Mouse (Mus musculus): ENCODE data around the gene Smagp. TPM values are rescaled to one million over a fixed set of nuclear protein-coding genes. Genes with fewer than 3 reads are reported as not detected.
A peak's percentile ranks its signal among the peaks of the same experiment; 100 is the strongest.

Gene Smagp
- polyA plus RNA-seq (2014; fragmentation: Nextera tagmentation; extraction: Ambion mirVana), result 9.5 and 11.9 TPM in 2 replicates

- Histone ChIP-seq H3K4me2 (peak within 1 kb of the TSS; percentile 92), H3K27ac (ENCODE audit: low read depth) (no peak within 1 kb of the TSS), H3K9me3 (ENCODE audit: low read depth, low read length) (no peaks in the 10 kb centered on the region), H3K27me3 (ENCODE audit: insufficient read depth, low read length) (peaks cover 45% of the 10 kb centered on the region), H3K9ac (peak within 1 kb of the TSS; percentile 52), H3K4me1 (ENCODE audit: insufficient read depth) (no peaks in the 10 kb centered on the region), H3K36me3 (ENCODE audit: insufficient read depth) (no peaks in the 10 kb centered on the region), H3K4me3 (ENCODE audit: low read depth, low read length) (peak within 1 kb of the TSS; percentile 57)
- peak; percentile 44 for DNase-seq
- under 1% methylated on average over 76 of the region's 77 CpGs for WGBS
- 0 out of 2 replicates have a peak, but pooled peaks have one; percentile 26 for ATAC-seq (ENCODE audit: insufficient read depth)
- no peak for TF ChIP-seq CTCF (IDR thresholded peaks at IDR 0.05; ENCODE audit: low read depth)
Observed at GRCm38 (mm10) chr15:100636700-100637501, at the start of gene Smagp. Gene Smagp, minus strand, starts transcription at chr15:100636940.

GRCm38 (mm10) chr15:100686434-100686833, 49.7 kb upstream of the Smagp start:
- H3K4me3 ChIP-seq (ENCODE audit: low read depth, low read length), result no peak overlapping the region
- no peak overlapping the region for H3K9ac ChIP-seq
- H3K36me3 ChIP-seq (ENCODE audit: insufficient read depth), result no peaks in the 10 kb centered on the region
- no peak for TF ChIP-seq CTCF (IDR thresholded peaks at IDR 0.05; ENCODE audit: low read depth)
- WGBS, result 74% methylated on average over 6 of the region's 6 CpGs
- H3K4me1 ChIP-seq (ENCODE audit: insufficient read depth), result no peaks in the 10 kb centered on the region
- no peak overlapping the region for H3K4me2 ChIP-seq
- DNase-seq, result no peak
- peaks cover 7% of the 10 kb centered on the region; the same call in 1 of the 2 replicates for H3K9me3 ChIP-seq (ENCODE audit: low read depth, low read length)
- no peaks in the 10 kb centered on the region; the same call in 1 of the 2 replicates for H3K27me3 ChIP-seq (ENCODE audit: insufficient read depth, low read length)
- no peak overlapping the region for H3K27ac ChIP-seq (ENCODE audit: low read depth)
- no peak for ATAC-seq (ENCODE audit: insufficient read depth)

DNA sequence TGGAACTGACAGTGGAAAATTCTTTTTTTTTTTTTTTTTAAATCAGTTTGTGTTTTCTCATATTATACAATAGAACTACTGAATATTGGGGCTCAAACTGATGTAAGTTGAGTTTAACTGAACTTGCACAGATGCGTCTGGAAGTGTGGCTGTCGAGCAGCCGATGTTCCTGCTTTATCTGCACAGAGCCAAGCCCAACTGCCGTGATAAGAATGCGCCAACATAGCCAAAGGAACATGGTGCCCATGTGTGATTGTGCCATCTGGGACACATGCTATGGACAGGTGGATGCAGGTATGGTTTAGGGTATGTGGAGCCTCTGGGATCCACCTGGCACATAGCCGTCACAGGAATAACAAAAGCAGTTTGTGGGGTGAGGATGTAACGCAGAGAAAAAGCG, 49.1 kb upstream of the Smagp start:
- Histone ChIP-seq H3K9me3 (ENCODE audit: low read depth, low read length) (peaks cover 7% of the 10 kb centered on the region; the same call in 1 of the 2 replicates), H3K9ac (no peak overlapping the region), H3K27ac (ENCODE audit: low read depth) (no peak overlapping the region), H3K4me1 (ENCODE audit: insufficient read depth) (no peaks in the 10 kb centered on the region), H3K36me3 (ENCODE audit: insufficient read depth) (no peaks in the 10 kb centered on the region), H3K27me3 (ENCODE audit: insufficient read depth, low read length) (no peaks in the 10 kb centered on the region; the same call in 1 of the 2 replicates), H3K4me3 (ENCODE audit: low read depth, low read length) (no peak overlapping the region), H3K4me2 (no peak overlapping the region)
- WGBS, result 79% methylated on average over 8 of the region's 8 CpGs
- ATAC-seq (ENCODE audit: insufficient read depth), result no peak
- no peak for DNase-seq
- TF ChIP-seq CTCF (IDR thresholded peaks at IDR 0.05; ENCODE audit: low read depth), result no peak

- ATAC-seq (ENCODE audit: insufficient read depth) (no peak), DNase-seq (no peak)
- WGBS, result 20% methylated on average over 13 of the region's 13 CpGs
- no peak for TF ChIP-seq CTCF (IDR thresholded peaks at IDR 0.05; ENCODE audit: low read depth)
- Histone ChIP-seq H3K9ac (no peak overlapping the region), H3K27ac (ENCODE audit: low read depth) (no peak overlapping the region), H3K4me2 (no peak overlapping the region), H3K27me3 (ENCODE audit: insufficient read depth, low read length) (no peaks in the 10 kb centered on the region; the same call in 1 of the 2 replicates), H3K4me3 (ENCODE audit: low read depth, low read length) (no peak overlapping the region), H3K36me3 (ENCODE audit: insufficient read depth) (no peaks in the 10 kb centered on the region), H3K9me3 (ENCODE audit: low read depth, low read length) (peaks cover 2% of the 10 kb centered on the region; the same call in 1 of the 2 replicates), H3K4me1 (ENCODE audit: insufficient read depth) (no peaks in the 10 kb centered on the region)
Observed at GRCm38 (mm10) chr15:100685255-100685654, 48.5 kb upstream of the Smagp start.

DNA sequence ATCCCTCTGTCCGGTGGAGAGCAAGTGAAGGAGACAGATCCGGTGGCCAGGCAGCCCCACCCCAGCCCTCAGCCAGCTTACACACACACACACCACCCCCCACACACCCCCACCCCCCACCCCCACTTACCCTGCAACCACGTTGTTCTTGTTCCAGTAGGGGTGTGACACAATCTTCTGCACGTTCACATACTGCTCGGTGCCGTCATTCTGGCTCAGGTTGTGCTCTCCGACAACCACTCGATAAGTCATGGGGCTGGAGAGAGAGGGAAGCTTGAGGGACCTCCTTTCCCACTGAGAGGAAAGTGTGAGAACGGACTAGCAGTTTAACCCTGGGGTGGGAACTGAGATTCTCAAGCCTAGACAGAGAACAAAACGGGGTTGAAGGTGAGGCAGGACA, 47.7 kb upstream of the Smagp start:
- TF ChIP-seq CTCF (IDR thresholded peaks at IDR 0.05; ENCODE audit: low read depth), result no peak
- ATAC-seq (ENCODE audit: insufficient read depth) (no peak), DNase-seq (no peak)
- no peak overlapping the region for H3K4me2 ChIP-seq
- H3K36me3 ChIP-seq (ENCODE audit: insufficient read depth), result no peaks in the 10 kb centered on the region
- H3K4me3 ChIP-seq (ENCODE audit: low read depth, low read length), result no peak overlapping the region
- H3K4me1 ChIP-seq (ENCODE audit: insufficient read depth), result no peaks in the 10 kb centered on the region
- no peaks in the 10 kb centered on the region for H3K9me3 ChIP-seq (ENCODE audit: low read depth, low read length)
- WGBS, result 39% methylated on average over 10 of the region's 10 CpGs
- H3K27me3 ChIP-seq (ENCODE audit: insufficient read depth, low read length), result no peaks in the 10 kb centered on the region; the same call in 1 of the 2 replicates
- H3K9ac ChIP-seq, result no peak overlapping the region
- H3K27ac ChIP-seq (ENCODE audit: low read depth), result no peak overlapping the region

GRCm38 (mm10) chr15:100683041-100683440, 46.3 kb upstream of the Smagp start:
- H3K27me3 ChIP-seq (ENCODE audit: insufficient read depth, low read length), result no peaks in the 10 kb centered on the region; the same call in 1 of the 2 replicates
- H3K9me3 ChIP-seq (ENCODE audit: low read depth, low read length), result no peaks in the 10 kb centered on the region
- DNase-seq, result peak; percentile 96
- H3K4me3 ChIP-seq (ENCODE audit: low read depth, low read length), result no peak overlapping the region
- H3K4me1 ChIP-seq (ENCODE audit: insufficient read depth), result no peaks in the 10 kb centered on the region
- H3K27ac ChIP-seq (ENCODE audit: low read depth), result no peak overlapping the region
- no peaks in the 10 kb centered on the region for H3K36me3 ChIP-seq (ENCODE audit: insufficient read depth)
- 46% methylated on average over 2 of the region's 2 CpGs for WGBS
- peak; percentile 57 for ATAC-seq (ENCODE audit: insufficient read depth)
- H3K9ac ChIP-seq, result no peak overlapping the region
- TF ChIP-seq CTCF (IDR thresholded peaks at IDR 0.05; ENCODE audit: low read depth), result peak; percentile 95
- H3K4me2 ChIP-seq, result no peak overlapping the region

DNA sequence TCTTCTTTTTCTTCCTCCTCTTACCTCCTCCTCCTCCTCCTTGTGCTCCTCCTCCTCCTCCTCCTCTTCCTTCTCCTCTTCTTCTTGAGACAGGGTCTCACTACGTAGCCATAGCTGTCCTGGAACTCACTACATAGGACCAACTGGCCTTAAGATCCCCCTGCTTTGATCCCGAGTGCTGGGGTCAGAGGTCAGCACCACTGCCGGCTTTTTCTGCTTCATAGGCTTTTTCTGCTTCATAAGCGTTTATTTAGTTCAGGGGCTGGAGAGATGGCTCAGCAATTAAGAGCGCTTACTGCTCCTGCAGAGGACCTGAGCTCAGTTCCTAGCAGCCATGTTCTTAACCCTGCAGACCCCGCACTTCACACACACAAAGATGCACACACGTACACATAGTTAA, 45.0 kb upstream of the Smagp start:
- H3K27me3 ChIP-seq (ENCODE audit: insufficient read depth, low read length), result no peaks in the 10 kb centered on the region; the same call in 1 of the 2 replicates
- no peaks in the 10 kb centered on the region for H3K4me1 ChIP-seq (ENCODE audit: insufficient read depth)
- no peaks in the 10 kb centered on the region for H3K9me3 ChIP-seq (ENCODE audit: low read depth, low read length)
- DNase-seq (peak; percentile 14), ATAC-seq (ENCODE audit: insufficient read depth) (no peak)
- H3K27ac ChIP-seq (ENCODE audit: low read depth), result no peak overlapping the region
- H3K4me3 ChIP-seq (ENCODE audit: low read depth, low read length), result no peak overlapping the region
- no peak overlapping the region for H3K9ac ChIP-seq
- no peak for TF ChIP-seq CTCF (IDR thresholded peaks at IDR 0.05; ENCODE audit: low read depth)
- H3K4me2 ChIP-seq, result no peak overlapping the region
- 36% methylated on average over 7 of the region's 7 CpGs for WGBS
- H3K36me3 ChIP-seq (ENCODE audit: insufficient read depth), result no peaks in the 10 kb centered on the region
